Mouse (Mus musculus) spleen, adult 2 months (tissue): ENCODE measurements around the gene Plce1. TPM values are rescaled to one million over a fixed set of nuclear protein-coding genes. Genes with fewer than 3 reads are reported as not detected.

Experiments
- DNase-seq, 2 experiments: peaks; one replicate each; pipeline versions ENCODE4 v3.0.0 to v3.0.0-alpha.2; 2012 to 2021; ENCODE audit warnings: low spot score in 2 of 2, low read depth in 1 of 2
- H3K27ac ChIP-seq: fragments of 200-500 bp; 2 replicates; pipeline ENCODE4 v1.5.1; 2012; ENCODE audit warnings: low read length, inconsistent platforms; ENCODE audit not compliant: insufficient read depth
- H3K27me3 ChIP-seq: fragments of 200-500 bp; 2 replicates; pipeline ENCODE4 v1.6.1; 2012; ENCODE audit warnings: mild to moderate bottlenecking, moderate library complexity, low read length, inconsistent platforms; ENCODE audit not compliant: control insufficient read depth, insufficient read depth
- H3K36me3 ChIP-seq: fragments of 200-500 bp; 2 replicates; pipeline ENCODE4 v1.6.1; 2012; ENCODE audit warnings: mild to moderate bottlenecking, low read length, inconsistent platforms; ENCODE audit not compliant: control insufficient read depth, insufficient read depth
- H3K4me1 ChIP-seq: fragments of 200-500 bp; 2 replicates; pipeline ENCODE4 v1.6.1; 2011; ENCODE audit warnings: inconsistent platforms; ENCODE audit not compliant: control insufficient read depth, insufficient read depth, insufficient read length
- H3K4me3 ChIP-seq: fragments of 200-500 bp; 2 replicates; pipeline ENCODE4 v1.5.1; 2011; ENCODE audit warnings: mild to moderate bottlenecking, inconsistent platforms; ENCODE audit not compliant: insufficient read depth, insufficient read length; ENCODE audit errors: extremely low read depth
- CTCF ChIP-seq: fragments of 200-500 bp; IDR thresholded peaks from 2 replicates; pipeline ENCODE4 v1.5.1; 2011; ENCODE audit warnings: mild to moderate bottlenecking, inconsistent platforms; ENCODE audit not compliant: insufficient read depth, insufficient read length, insufficient replicate concordance; ENCODE audit errors: extremely low read depth
- POLR2A ChIP-seq: fragments of 200-500 bp; IDR thresholded peaks from 2 replicates; pipeline ENCODE4 v1.6.1; 2011; ENCODE audit warnings: low read depth, low read length, inconsistent platforms
- WGBS: fragments of 180-500 bp; shearing (Covaris S2); methylation state at CpG from one replicate; pipeline ENCODE4 v1.1.7; 2018; 5-methylcytosine and 5-hydroxymethylcytosine counted together
- polyA plus RNA-seq: library from polyadenylated mRNA; depleted of rRNA; stranded (reverse); fragments of >200 nt; gene quantifications from 2 replicates; pipeline ENCODE4 v1.2.3, GENCODE M21; 2012

Plce1 gene
- polyA plus RNA-seq, 1 experiment: 1.7 TPM

- H3K4me1 ChIP-seq: no peaks in the 10 kb centered on the region
- H3K4me3 ChIP-seq: no peak overlapping the region
- 22% methylated on average over 8 of the region's 8 CpGs for WGBS
- no peak for DNase-seq
- H3K27ac ChIP-seq: no peak overlapping the region
- H3K36me3 ChIP-seq: no peaks in the 10 kb centered on the region
- H3K27me3 ChIP-seq: no peaks in the 10 kb centered on the region
- no peak for TF ChIP-seq POLR2A
- TF ChIP-seq CTCF: no peak
Measured at GRCm38 (mm10) chr19:38578554-38579146, 97.7 kb downstream of the Plce1 start.

- H3K4me3 ChIP-seq: no peak overlapping the region
- no peak overlapping the region for H3K27ac ChIP-seq
- WGBS: 84% methylated on average over 1 of the region's 1 CpGs
- H3K36me3 ChIP-seq: no peaks in the 10 kb centered on the region
- TF ChIP-seq CTCF: no peak
- no peak for TF ChIP-seq POLR2A
- H3K27me3 ChIP-seq: no peaks in the 10 kb centered on the region
- H3K4me1 ChIP-seq: no peaks in the 10 kb centered on the region
- no peak for DNase-seq
Measured at GRCm38 (mm10) chr19:38582861-38583260, 102.0 kb downstream of the Plce1 start.

GRCm38 (mm10) chr19:38587559-38587958, 106.7 kb downstream of the Plce1 start:
- no peak for TF ChIP-seq POLR2A
- no peak for TF ChIP-seq CTCF
- no peaks in the 10 kb centered on the region for H3K4me1 ChIP-seq
- no peaks in the 10 kb centered on the region for H3K36me3 ChIP-seq
- H3K4me3 ChIP-seq: no peak overlapping the region
- 6% methylated on average over 5 of the region's 5 CpGs for WGBS
- no peak overlapping the region for H3K27ac ChIP-seq
- DNase-seq: no peak
- no peaks in the 10 kb centered on the region for H3K27me3 ChIP-seq

- Histone ChIP-seq H3K4me3 (no peak overlapping the region), H3K36me3 (no peaks in the 10 kb centered on the region), H3K27ac (no peak overlapping the region), H3K27me3 (no peaks in the 10 kb centered on the region), H3K4me1 (no peaks in the 10 kb centered on the region)
- no peak for TF ChIP-seq CTCF
- no peak for TF ChIP-seq POLR2A
- 91% methylated on average over 5 of the region's 5 CpGs for WGBS
- DNase-seq: no peak
Measured at GRCm38 (mm10) chr19:38589466-38589865, 108.6 kb downstream of the Plce1 start.

- Histone ChIP-seq H3K4me1 (no peaks in the 10 kb centered on the region), H3K36me3 (no peaks in the 10 kb centered on the region), H3K27ac (no peak overlapping the region), H3K27me3 (no peaks in the 10 kb centered on the region), H3K4me3 (no peak overlapping the region)
- WGBS: 89% methylated on average over 8 of the region's 8 CpGs
- TF ChIP-seq POLR2A (no peak), CTCF (no peak)
- no peak for DNase-seq
Measured at GRCm38 (mm10) chr19:38589941-38590340, 109.0 kb downstream of the Plce1 start.

- WGBS: 77% methylated on average over 7 of the region's 7 CpGs
- no peak overlapping the region for H3K27ac ChIP-seq
- H3K4me1 ChIP-seq: no peaks in the 10 kb centered on the region
- H3K4me3 ChIP-seq: no peak overlapping the region
- DNase-seq: no peak
- no peaks in the 10 kb centered on the region for H3K27me3 ChIP-seq
- H3K36me3 ChIP-seq: no peaks in the 10 kb centered on the region
- TF ChIP-seq POLR2A: no peak
- TF ChIP-seq CTCF: no peak
Measured at GRCm38 (mm10) chr19:38592566-38593224, 111.8 kb downstream of the Plce1 start.
